Mouse (Mus musculus) stomach, postnatal 0 days (tissue): ENCODE results near the gene Foxp2. TPM values are rescaled to one million over a fixed set of nuclear protein-coding genes. Genes with fewer than 3 reads are reported as not detected.

Experiments
- ATAC-seq: fragments of 200-750 bp; cut with Nextera tagmentation; 2 replicates; pipeline ENCODE4 v1.8.0; 2017; ENCODE audit not compliant: low FRiP score, low TSS enrichment
- DNase-seq: peaks from one replicate; pipeline ENCODE4 v3.0.0-alpha.2; 2016; ENCODE audit warnings: low spot score
- H3K27ac ChIP-seq: fragments of 300-500 bp; sonication (generic); replicated peaks from 2 replicates; pipeline ENCODE4 v1.5.1; 2014; ENCODE audit warnings: mild to moderate bottlenecking, control low read depth
- H3K27me3 ChIP-seq: fragments of 300-500 bp; sonication (generic); 2 replicates; pipeline ENCODE4 v1.6.1; 2014; ENCODE audit warnings: low read length; ENCODE audit not compliant: control insufficient read depth, insufficient read depth
- H3K36me3 ChIP-seq: fragments of 300-500 bp; sonication (generic); 2 replicates; pipeline ENCODE4 v1.6.1; 2014; ENCODE audit warnings: low read length, mixed read lengths; ENCODE audit not compliant: control insufficient read depth, insufficient read depth
- H3K4me1 ChIP-seq: fragments of 300-500 bp; sonication (generic); replicated peaks from 2 replicates; pipeline ENCODE4 v1.6.1; 2014; ENCODE audit warnings: antibody characterized with exemption; ENCODE audit not compliant: control insufficient read depth, insufficient read depth
- H3K4me2 ChIP-seq: fragments of 300-500 bp; sonication (generic); replicated peaks from 2 replicates; pipeline ENCODE4 v1.6.1; 2014; ENCODE audit warnings: low read depth, mild to moderate bottlenecking, control low read depth, moderate library complexity
- H3K4me3 ChIP-seq: fragments of 300-500 bp; sonication (generic); 2 replicates; pipeline ENCODE4 v1.5.1; 2014; ENCODE audit warnings: low read depth, low read length, control low read depth
- H3K9ac ChIP-seq: fragments of 300-500 bp; sonication (generic); 2 replicates; pipeline ENCODE4 v1.6.1; 2014; ENCODE audit warnings: mild to moderate bottlenecking, low read length, control low read depth, mixed read lengths
- H3K9me3 ChIP-seq: fragments of 300-500 bp; sonication (generic); 2 replicates; pipeline ENCODE4 v1.6.1; 2016; ENCODE audit warnings: low read length; ENCODE audit not compliant: control insufficient read depth
- CTCF ChIP-seq: IDR thresholded peaks from 2 replicates; pipeline ENCODE4 v1.5.1; 2016; ENCODE audit warnings: antibody characterized with exemption, low read depth, mild to moderate bottlenecking, moderate library complexity
- EP300 ChIP-seq: optimal IDR thresholded peaks from 2 replicates; pipeline ENCODE3; 2016; ENCODE audit warnings: antibody characterized with exemption
- WGBS: fragments of 180-500 bp; shearing (Covaris S2); extraction: QIAGEN DNeasy Blood & Tissue Kit; methylation state at CpG from one replicate; pipeline ENCODE4 v1.1.7; 2014; 5-methylcytosine and 5-hydroxymethylcytosine counted together
- microRNA-seq: library from miRNA; unstranded; fragments of <30 nt; microRNA quantifications from one replicate; pipeline ENCODE4, GENCODE M21; 2016
- polyA plus RNA-seq: library from polyadenylated mRNA; unstranded; fragments of >200 nt; fragmentation: Nextera tagmentation; extraction: Ambion mirVana; gene quantifications from 2 replicates; pipeline ENCODE4 v1.2.1, GENCODE M21; 2015

Gene Foxp2
- polyA plus RNA-seq, 1 experiment from 2014 or later = 11.0 TPM

- Histone ChIP-seq H3K4me2 (no peak overlapping the region), H3K9ac (no peak overlapping the region), H3K4me3 (no peak overlapping the region), H3K36me3 (no peaks in the 10 kb centered on the region), H3K9me3 (no peaks in the 10 kb centered on the region), H3K27ac (no peak overlapping the region), H3K27me3 (no peaks in the 10 kb centered on the region), H3K4me1 (no peaks in the 10 kb centered on the region)
- ATAC-seq = no peak
- DNase-seq = no peak
- TF ChIP-seq CTCF = no peak
- TF ChIP-seq EP300 = no peak
- 49% methylated on average over 2 of the region's 2 CpGs for WGBS
These were observed 562.2 kb downstream of the Foxp2 start for GRCm38 (mm10) chr6:15463390-15463789.

- H3K4me3 ChIP-seq = no peak overlapping the region
- no peak for ATAC-seq
- DNase-seq = no peak
- 60% methylated on average over 3 of the region's 3 CpGs for WGBS
- no peak overlapping the region for H3K9ac ChIP-seq
- no peaks in the 10 kb centered on the region for H3K4me1 ChIP-seq
- H3K27ac ChIP-seq = no peak overlapping the region
- no peaks in the 10 kb centered on the region for H3K9me3 ChIP-seq
- TF ChIP-seq EP300 (no peak), CTCF (no peak)
- no peaks in the 10 kb centered on the region for H3K36me3 ChIP-seq
- H3K4me2 ChIP-seq = no peak overlapping the region
- no peaks in the 10 kb centered on the region for H3K27me3 ChIP-seq
These were observed 564.3 kb downstream of the Foxp2 start for GRCm38 (mm10) chr6:15465471-15465870.

- Histone ChIP-seq H3K4me2 (no peak overlapping the region), H3K9ac (no peak overlapping the region), H3K27me3 (no peaks in the 10 kb centered on the region), H3K9me3 (no peaks in the 10 kb centered on the region), H3K27ac (no peak overlapping the region), H3K36me3 (no peaks in the 10 kb centered on the region), H3K4me3 (no peak overlapping the region), H3K4me1 (no peaks in the 10 kb centered on the region)
- no peak for DNase-seq
- no peak for ATAC-seq
- TF ChIP-seq EP300 (no peak), CTCF (no peak)
- WGBS = 32% methylated on average over 1 of the region's 1 CpGs
These were observed 565.5 kb downstream of the Foxp2 start for GRCm38 (mm10) chr6:15466634-15467033.

GRCm38 (mm10) chr6:15486909-15487308, 585.8 kb downstream of the Foxp2 start:
- no peak for DNase-seq
- 81% methylated on average over 2 of the region's 2 CpGs for WGBS
- ATAC-seq = no peak
- no peaks in the 10 kb centered on the region for H3K27me3 ChIP-seq
- no peaks in the 10 kb centered on the region for H3K4me1 ChIP-seq
- H3K4me2 ChIP-seq = no peak overlapping the region
- TF ChIP-seq EP300 = no peak
- H3K36me3 ChIP-seq = no peaks in the 10 kb centered on the region
- H3K9me3 ChIP-seq = no peaks in the 10 kb centered on the region
- H3K4me3 ChIP-seq = no peak overlapping the region
- H3K9ac ChIP-seq = no peak overlapping the region
- H3K27ac ChIP-seq = no peak overlapping the region

Small RNAs within 50 kb of the gene (microRNA-seq; reads per million reads assigned to microRNA genes)
- gene Gm25470 = not detected

Other genes with a start within 250 kb of the Foxp2 start
- 2.4 and 2.7 TPM in 2 replicates for gene Ppp1r3a, start 146.1 kb upstream of the Foxp2 start, polyA plus RNA-seq